Mouse (Mus musculus): Measurements from ENCODE around the gene Slc22a1. TPM values are rescaled to one million over a fixed set of nuclear protein-coding genes. Genes with fewer than 3 reads are reported as not detected.

Gene Slc22a1
- 7.9 and 10.4 TPM in 2 replicates for polyA plus RNA-seq (2015; fragmentation: Nextera tagmentation; extraction: Ambion mirVana)

DNA sequence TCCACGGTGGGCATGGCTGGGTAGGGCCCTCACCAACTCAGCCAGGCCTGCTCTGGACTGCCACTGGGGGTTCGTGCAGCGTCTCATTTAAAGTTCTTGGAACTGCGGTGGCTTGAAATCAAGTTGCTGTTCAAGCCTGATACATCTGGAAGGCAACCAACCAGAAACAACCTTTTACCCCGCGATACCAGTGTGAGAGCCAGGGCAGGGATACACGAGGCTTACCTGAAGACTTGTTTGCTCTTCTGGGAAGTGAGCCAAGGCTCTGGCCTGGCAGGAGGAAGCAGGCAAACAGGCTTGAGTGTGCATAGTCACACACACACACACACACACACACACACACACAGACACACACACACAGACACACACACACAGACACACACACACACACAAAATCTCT is at the start of gene Slc22a1:
Gene Slc22a1 (minus strand): TSS at position 184 of the 400 bp plus-strand sequence.
- Histone ChIP-seq H3K4me1 (replicated peaks; ENCODE audit: control insufficient read depth, insufficient read depth) (no peaks in the 10 kb centered on the region), H3K4me2 (replicated peaks; ENCODE audit: low read depth) (no peak within 1 kb of the TSS), H3K27ac (replicated peaks) (peak within 1 kb of the TSS; percentile 71; the same call in 1 of the 2 replicates), H3K9me3 (ENCODE audit: control insufficient read depth, low read length) (no peaks in the 10 kb centered on the region), H3K27me3 (ENCODE audit: control insufficient read depth, insufficient read depth, low read length) (no peaks in the 10 kb centered on the region), H3K36me3 (ENCODE audit: control insufficient read depth, insufficient read depth, low read length) (no peaks in the 10 kb centered on the region), H3K4me3 (ENCODE audit: low read depth, low read length) (no peak within 1 kb of the TSS), H3K9ac (ENCODE audit: low read length) (no peak within 1 kb of the TSS)
- peak; percentile 86 for DNase-seq (ENCODE audit: low spot score)
- TF ChIP-seq CTCF (IDR thresholded peaks at IDR 0.05; ENCODE audit: low read depth) = no peak
- TF ChIP-seq EP300 (optimal IDR thresholded peaks at IDR 0.05) = no peak
- WGBS = 45% methylated on average over 7 of the region's 7 CpGs
- peak; percentile 89 for ATAC-seq (ENCODE audit: low FRiP score, low TSS enrichment)

DNA sequence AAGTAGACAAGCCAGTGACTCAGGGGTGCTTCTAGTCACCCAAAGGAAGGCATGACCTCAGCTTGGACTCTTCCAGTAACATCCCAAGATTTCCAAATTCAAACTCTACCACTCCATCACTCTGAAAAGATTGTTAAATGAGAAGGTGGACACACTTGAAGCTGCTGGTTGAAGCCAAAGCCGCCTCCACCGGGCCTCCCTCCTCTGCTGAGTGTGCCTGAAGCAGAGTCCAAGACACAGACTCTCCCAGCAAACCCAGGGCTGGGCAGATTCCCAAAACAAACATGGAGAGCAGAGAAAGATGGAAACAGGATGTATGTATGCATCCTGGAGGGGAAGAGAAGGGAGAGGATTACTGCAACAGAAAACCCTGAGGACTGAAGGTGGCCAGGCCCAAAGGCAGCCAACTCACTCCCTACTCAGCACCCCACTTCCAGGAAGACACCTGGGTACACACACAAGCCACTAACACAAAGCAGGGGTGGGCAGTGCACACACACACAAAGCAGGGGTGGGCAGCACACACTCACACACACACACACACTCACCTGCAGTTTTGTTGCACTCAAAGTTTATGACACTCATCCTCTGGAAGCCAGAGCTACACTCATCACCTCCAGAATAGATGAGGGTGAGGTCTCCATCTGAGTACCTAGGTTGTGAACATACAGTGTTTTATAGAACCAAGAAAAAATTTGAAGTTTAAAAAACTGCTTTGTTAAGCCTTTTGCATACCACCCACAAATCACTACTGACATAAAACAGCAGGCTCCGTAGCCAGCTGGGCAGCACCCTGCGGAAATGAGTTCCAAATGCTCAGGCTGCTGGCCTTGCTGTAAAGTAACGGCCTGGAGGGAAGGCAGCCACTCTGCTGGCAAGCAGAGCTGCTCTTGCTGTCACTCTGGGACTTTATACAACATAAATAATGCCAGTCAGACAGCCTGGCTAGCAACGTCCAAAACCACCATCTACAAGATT is 49.4 kb upstream of the Slc22a1 start:
- Histone ChIP-seq H3K4me1 (replicated peaks; ENCODE audit: control insufficient read depth, insufficient read depth) (no peaks in the 10 kb centered on the region), H3K9me3 (ENCODE audit: control insufficient read depth, low read length) (no peaks in the 10 kb centered on the region), H3K4me2 (replicated peaks; ENCODE audit: low read depth) (no peak overlapping the region), H3K27ac (replicated peaks) (peak overlapping the region; percentile 73), H3K27me3 (ENCODE audit: control insufficient read depth, insufficient read depth, low read length) (no peaks in the 10 kb centered on the region), H3K4me3 (ENCODE audit: low read depth, low read length) (no peak overlapping the region), H3K9ac (ENCODE audit: low read length) (no peak overlapping the region), H3K36me3 (ENCODE audit: control insufficient read depth, insufficient read depth, low read length) (0 out of 2 replicates have a peak, but pooled peaks cover under 1% of the 10 kb centered on the region)
- peak; percentile 52 for ATAC-seq (ENCODE audit: low FRiP score, low TSS enrichment)
- 22% methylated on average over 6 of the region's 6 CpGs for WGBS
- peak; percentile 55 for DNase-seq (ENCODE audit: low spot score)
- TF ChIP-seq CTCF (IDR thresholded peaks at IDR 0.05; ENCODE audit: low read depth) (no peak), EP300 (optimal IDR thresholded peaks at IDR 0.05) (no peak)

- H3K4me1 ChIP-seq (replicated peaks; ENCODE audit: control insufficient read depth, insufficient read depth) = no peaks in the 10 kb centered on the region
- 61% methylated on average over 5 of the region's 5 CpGs for WGBS
- no peak overlapping the region for H3K4me3 ChIP-seq (ENCODE audit: low read depth, low read length)
- peak overlapping the region; percentile 73 for H3K27ac ChIP-seq (replicated peaks)
- H3K36me3 ChIP-seq (ENCODE audit: control insufficient read depth, insufficient read depth, low read length) = no peaks in the 10 kb centered on the region
- DNase-seq (ENCODE audit: low spot score) (peak; percentile 44), ATAC-seq (ENCODE audit: low FRiP score, low TSS enrichment) (peak; percentile 71)
- H3K9me3 ChIP-seq (ENCODE audit: control insufficient read depth, low read length) = no peaks in the 10 kb centered on the region
- TF ChIP-seq EP300 (optimal IDR thresholded peaks at IDR 0.05) (no peak), CTCF (IDR thresholded peaks at IDR 0.05; ENCODE audit: low read depth) (no peak)
- H3K4me2 ChIP-seq (replicated peaks; ENCODE audit: low read depth) = no peak overlapping the region
- H3K27me3 ChIP-seq (ENCODE audit: control insufficient read depth, insufficient read depth, low read length) = no peaks in the 10 kb centered on the region
- H3K9ac ChIP-seq (ENCODE audit: low read length) = no peak overlapping the region
Observed at GRCm38 (mm10) chr17:12723986-12724766, 48.5 kb upstream of the Slc22a1 start.

DNA sequence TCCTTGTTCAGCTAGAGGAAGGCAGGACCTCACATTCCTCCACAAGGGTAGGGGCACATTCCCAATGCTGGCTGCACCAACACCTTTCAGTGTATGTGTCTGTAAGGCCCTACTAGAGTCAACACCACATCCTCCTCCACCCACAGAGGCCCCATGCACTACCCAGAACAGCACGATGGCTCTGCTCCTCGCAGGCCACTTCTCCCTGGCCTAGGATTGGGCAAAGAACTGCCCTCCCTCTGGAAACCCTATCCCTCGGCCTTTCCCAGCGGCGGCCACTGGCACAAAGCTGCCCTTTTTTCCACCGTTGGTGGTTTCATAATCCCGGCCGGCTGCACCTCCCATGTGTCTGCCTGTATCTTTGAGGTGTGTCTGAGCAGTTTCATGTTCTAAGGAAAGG is 47.0 kb upstream of the Slc22a1 start:
- ATAC-seq (ENCODE audit: low FRiP score, low TSS enrichment) = peak; percentile 75

GRCm38 (mm10) chr17:12721118-12721886 is 45.7 kb upstream of the Slc22a1 start:
- Histone ChIP-seq H3K9me3 (ENCODE audit: control insufficient read depth, low read length) (no peaks in the 10 kb centered on the region), H3K27me3 (ENCODE audit: control insufficient read depth, insufficient read depth, low read length) (no peaks in the 10 kb centered on the region), H3K4me2 (replicated peaks; ENCODE audit: low read depth) (no peak overlapping the region), H3K9ac (ENCODE audit: low read length) (no peak overlapping the region), H3K36me3 (ENCODE audit: control insufficient read depth, insufficient read depth, low read length) (peaks cover 7% of the 10 kb centered on the region; the same call in 1 of the 2 replicates), H3K4me3 (ENCODE audit: low read depth, low read length) (no peak overlapping the region), H3K4me1 (replicated peaks; ENCODE audit: control insufficient read depth, insufficient read depth) (no peaks in the 10 kb centered on the region), H3K27ac (replicated peaks) (no peak overlapping the region)
- TF ChIP-seq EP300 (optimal IDR thresholded peaks at IDR 0.05) (no peak), CTCF (IDR thresholded peaks at IDR 0.05; ENCODE audit: low read depth) (no peak)
- 69% methylated on average over 5 of the region's 5 CpGs for WGBS
- ATAC-seq (ENCODE audit: low FRiP score, low TSS enrichment) = no peak
- no peak for DNase-seq (ENCODE audit: low spot score)

More for the DNA sequence above, 47.0 kb upstream of the Slc22a1 start:
- Histone ChIP-seq H3K27me3 (ENCODE audit: control insufficient read depth, insufficient read depth, low read length) (no peaks in the 10 kb centered on the region), H3K4me2 (replicated peaks; ENCODE audit: low read depth) (no peak overlapping the region), H3K4me3 (ENCODE audit: low read depth, low read length) (no peak overlapping the region), H3K27ac (replicated peaks) (peak overlapping the region; percentile 53; the same call in 1 of the 2 replicates), H3K9ac (ENCODE audit: low read length) (no peak overlapping the region), H3K4me1 (replicated peaks; ENCODE audit: control insufficient read depth, insufficient read depth) (no peaks in the 10 kb centered on the region), H3K36me3 (ENCODE audit: control insufficient read depth, insufficient read depth, low read length) (peaks cover under 1% of the 10 kb centered on the region; the same call in 1 of the 2 replicates), H3K9me3 (ENCODE audit: control insufficient read depth, low read length) (no peaks in the 10 kb centered on the region)
- peak; percentile 69 for DNase-seq (ENCODE audit: low spot score)
- WGBS = 39% methylated on average over 8 of the region's 8 CpGs
- TF ChIP-seq EP300 (optimal IDR thresholded peaks at IDR 0.05) (no peak), CTCF (IDR thresholded peaks at IDR 0.05; ENCODE audit: low read depth) (no peak)

Data from stomach, postnatal 0 days (tissue).